Mouse (Mus musculus) lung, adult 2 months (tissue): ENCODE results near the gene Wipf1. TPM values are rescaled to one million over a fixed set of nuclear protein-coding genes. Genes with fewer than 3 reads are reported as not detected.

Experiments
- DNase-seq: peaks from one replicate; pipeline ENCODE4 v3.0.0; 2022
- H3K4me1 ChIP-seq: fragments of 200-500 bp; 2 replicates; pipeline ENCODE4 v1.6.1; 2011; ENCODE audit warnings: low read length; ENCODE audit not compliant: control insufficient read depth, insufficient read depth
- H3K4me3 ChIP-seq: fragments of 200-500 bp; replicated peaks from 2 replicates; pipeline ENCODE3; 2011; ENCODE audit warnings: low read depth, mild to moderate bottlenecking, control low read depth, low read length; ENCODE audit errors: extremely low read depth
- CTCF ChIP-seq: fragments of 200-500 bp; IDR thresholded peaks from 2 replicates; pipeline ENCODE4 v1.5.1; 2011; ENCODE audit warnings: mild to moderate bottlenecking, low read length, control low read depth; ENCODE audit not compliant: insufficient read depth
- POLR2A ChIP-seq: fragments of 200-500 bp; IDR thresholded peaks from 2 replicates; pipeline ENCODE4 v1.6.1; 2011; ENCODE audit warnings: low read depth, mild to moderate bottlenecking, control low read depth, low read length, borderline replicate concordance; ENCODE audit errors: extremely low read depth
- WGBS: fragments of 180-500 bp; shearing (Covaris S2); methylation state at CpG from one replicate; pipeline ENCODE4 v1.1.7; 2018; 5-methylcytosine and 5-hydroxymethylcytosine counted together
- polyA plus RNA-seq: library from polyadenylated mRNA; depleted of rRNA; stranded (reverse); fragments of >200 nt; gene quantifications from 2 replicates; pipeline ENCODE4 v1.2.3, GENCODE M21; 2012

Gene Wipf1
- polyA plus RNA-seq, 1 experiment, result 23.1 TPM

- H3K4me1 ChIP-seq, result peaks cover 5% of the 10 kb centered on the region
- H3K4me3 ChIP-seq, result no peak overlapping the region
- TF ChIP-seq POLR2A (no peak), CTCF (no peak)
- DNase-seq, result no peak
- WGBS, result 57% methylated on average over 4 of the region's 4 CpGs
These were observed 17.7 kb upstream of the Wipf1 start for GRCm38 (mm10) chr2:73547256-73547655.

- Histone ChIP-seq H3K4me3 (no peak overlapping the region), H3K4me1 (peaks cover 3% of the 10 kb centered on the region; the same call in 1 of the 2 replicates)
- no peak for DNase-seq
- TF ChIP-seq POLR2A (no peak), CTCF (no peak)
- WGBS, result 95% methylated on average over 2 of the region's 2 CpGs
These were observed 16.0 kb upstream of the Wipf1 start for GRCm38 (mm10) chr2:73545556-73545955.

GRCm38 (mm10) chr2:73540450-73541162 lies 11.1 kb upstream of the Wipf1 start:
- no peak for DNase-seq
- 19% methylated on average over 16 of the region's 16 CpGs for WGBS
- H3K4me1 ChIP-seq, result no peaks in the 10 kb centered on the region
- TF ChIP-seq POLR2A (no peak), CTCF (no peak)
- no peak overlapping the region for H3K4me3 ChIP-seq

GRCm38 (mm10) chr2:73539697-73540096 lies 10.2 kb upstream of the Wipf1 start:
- no peak for TF ChIP-seq CTCF
- TF ChIP-seq POLR2A, result no peak
- DNase-seq, result no peak
- Histone ChIP-seq H3K4me3 (no peak overlapping the region), H3K4me1 (no peaks in the 10 kb centered on the region)
- WGBS, result 21% methylated on average over 1 of the region's 1 CpGs

GRCm38 (mm10) chr2:73539141-73539540 lies 9.6 kb upstream of the Wipf1 start:
- no peak overlapping the region for H3K4me3 ChIP-seq
- DNase-seq, result no peak
- no peaks in the 10 kb centered on the region for H3K4me1 ChIP-seq
- 80% methylated on average over 3 of the region's 3 CpGs for WGBS
- TF ChIP-seq CTCF, result no peak
- TF ChIP-seq POLR2A, result no peak

- DNase-seq, result no peak
- no peak for TF ChIP-seq CTCF
- no peak for TF ChIP-seq POLR2A
- 58% methylated on average over 13 of the region's 13 CpGs for WGBS
- H3K4me1 ChIP-seq, result no peaks in the 10 kb centered on the region
- H3K4me3 ChIP-seq, result no peak overlapping the region
These were observed 9.1 kb upstream of the Wipf1 start for GRCm38 (mm10) chr2:73538590-73538989.

GRCm38 (mm10) chr2:73536091-73536783 lies 6.7 kb upstream of the Wipf1 start:
- no peak for DNase-seq
- 74% methylated on average over 15 of the region's 15 CpGs for WGBS
- TF ChIP-seq CTCF (no peak), POLR2A (no peak)
- 0 out of 2 replicates have a peak, but pooled peaks cover 1% of the 10 kb centered on the region for H3K4me1 ChIP-seq
- no peak overlapping the region for H3K4me3 ChIP-seq

GRCm38 (mm10) chr2:73534720-73535119 lies 5.2 kb upstream of the Wipf1 start:
- no peak for DNase-seq
- 86% methylated on average over 10 of the region's 10 CpGs for WGBS
- Histone ChIP-seq H3K4me3 (no peak overlapping the region), H3K4me1 (0 out of 2 replicates have a peak, but pooled peaks cover 4% of the 10 kb centered on the region)
- TF ChIP-seq CTCF (no peak), POLR2A (no peak)

GRCm38 (mm10) chr2:73530487-73530886 lies 953 bp upstream of the Wipf1 start:
- TF ChIP-seq POLR2A (no peak), CTCF (no peak)
- WGBS, result 76% methylated on average over 5 of the region's 5 CpGs
- no peak overlapping the region for H3K4me3 ChIP-seq
- DNase-seq, result no peak
- peaks cover 9% of the 10 kb centered on the region for H3K4me1 ChIP-seq
